Mouse (Mus musculus) adrenal gland (tissue): ENCODE results near the gene Ginm1.

Source experiments
- intact Hi-C: fragments of 180-260 bp; cut with DNase I; formaldehyde crosslinking; loops from one replicate; pipeline ENCODE4 v1.15.1; 2025
- long read RNA-seq, 2 experiments: library from polyadenylated mRNA; unstranded; transcript quantifications; one replicate each; pipeline ENCODE4 v2.0.0; 2020; ENCODE audit warnings: borderline replicate concordance in 1 of 2; ENCODE audit not compliant: insufficient replicate concordance in 1 of 2

Gene Ginm1
- long read RNA-seq, experiment 1, transcript Ginm1-201 (8 exons, 1,557 nt), result minor isoform, 27 of 399 reads
- long read RNA-seq, experiment 1, transcript Ginm1-204 (8 exons, 1,525 nt), result major isoform, 349 of 399 reads
- long read RNA-seq, experiment 1, partial matches to known transcripts, result 4 of 399 reads
- long read RNA-seq, experiment 1, other reads (novel, unspliced or antisense), result 16 of 399 reads
- long read RNA-seq, experiment 2, transcript Ginm1-201 (8 exons, 1,557 nt), result minor isoform, 29 of 321 reads
- long read RNA-seq, experiment 2, transcript Ginm1-202 (1 exons, 300 nt), result minor isoform, 5 of 321 reads
- long read RNA-seq, experiment 2, transcript Ginm1-204 (8 exons, 1,525 nt), result major isoform, 255 of 321 reads
- long read RNA-seq, experiment 2, partial matches to known transcripts, result 11 of 321 reads
- long read RNA-seq, experiment 2, other reads (novel, unspliced or antisense), result 20 of 321 reads

- intact Hi-C loops, result no loop called here
These were observed at the start of gene Ginm1, which contains the start of gene Ppil4 for GRCm38 (mm10) chr10:7792751-7793385. TSS of gene Ginm1 (minus strand) at chr10:7792824. TSS of gene Ppil4 (plus strand) at chr10:7792891.

GRCm38 (mm10) chr10:7841571-7842080, 49.0 kb upstream of the Ginm1 start:
- intact Hi-C loops, result no loop called here

- intact Hi-C loops, result no loop called here
These were observed 48.2 kb upstream of the Ginm1 start for GRCm38 (mm10) chr10:7840785-7841184.

GRCm38 (mm10) chr10:7840353-7840733, 47.7 kb upstream of the Ginm1 start:
- intact Hi-C loops, result no loop called here

- intact Hi-C loops, result no loop called here
These were observed 47.1 kb upstream of the Ginm1 start for GRCm38 (mm10) chr10:7839551-7840352.

- intact Hi-C loops, result no loop called here
These were observed 46.3 kb upstream of the Ginm1 start for GRCm38 (mm10) chr10:7838874-7839421.

- intact Hi-C loops, result no loop called here
These were observed 45.4 kb upstream of the Ginm1 start for GRCm38 (mm10) chr10:7838036-7838435.

- intact Hi-C loops, result no loop called here
These were observed 44.8 kb upstream of the Ginm1 start for GRCm38 (mm10) chr10:7837446-7837845.

- intact Hi-C loops, result no loop called here
These were observed 44.3 kb upstream of the Ginm1 start for GRCm38 (mm10) chr10:7836902-7837301.

- intact Hi-C loops, result no loop called here
These were observed 42.1 kb upstream of the Ginm1 start for GRCm38 (mm10) chr10:7834671-7835225.

- intact Hi-C loops, result no loop called here
These were observed 40.9 kb upstream of the Ginm1 start for GRCm38 (mm10) chr10:7833377-7834165.

- intact Hi-C loops, result no loop called here
These were observed 39.6 kb upstream of the Ginm1 start, which contains the start of gene Zc3h12d for GRCm38 (mm10) chr10:7832171-7832676. TSS of gene Zc3h12d (plus strand) at chr10:7832470.

GRCm38 (mm10) chr10:7826106-7826505, 33.5 kb upstream of the Ginm1 start:
- intact Hi-C loops, result no loop called here

- intact Hi-C loops, result no loop called here
These were observed 32.6 kb upstream of the Ginm1 start for GRCm38 (mm10) chr10:7825281-7825665.

- intact Hi-C loops, result no loop called here
These were observed 32.1 kb upstream of the Ginm1 start for GRCm38 (mm10) chr10:7824663-7825280.

GRCm38 (mm10) chr10:7821981-7822380, 29.4 kb upstream of the Ginm1 start:
- intact Hi-C loops, result no loop called here

- intact Hi-C loops, result no loop called here
These were observed 27.5 kb upstream of the Ginm1 start for GRCm38 (mm10) chr10:7820171-7820570.

GRCm38 (mm10) chr10:7819603-7820002, 27.0 kb upstream of the Ginm1 start:
- intact Hi-C loops, result no loop called here

GRCm38 (mm10) chr10:7819156-7819555, 26.5 kb upstream of the Ginm1 start:
- intact Hi-C loops, result no loop called here
